Mouse (Mus musculus): ENCODE measurements around the gene Tor1aip1. TPM values are rescaled to one million over a fixed set of nuclear protein-coding genes. Genes with fewer than 3 reads are reported as not detected.
"Not testable (repeated sequence)": the region's sequence is repeated elsewhere in the genome, so short reads cannot be mapped to it uniquely, and the experiment has no call there.

Gene Tor1aip1
- polyA plus RNA-seq, 1 experiment from 2014 or later = 41.5 TPM

- Histone ChIP-seq H3K27ac (replicated peaks) (no peak overlapping the region), H3K27me3 (ENCODE audit: low read depth, poor library complexity, severe bottlenecking) (no peaks in the 10 kb centered on the region), H3K9me3 (replicated peaks) (no peaks in the 10 kb centered on the region), H3K36me3 (peaks cover 52% of the 10 kb centered on the region), H3K4me3 (no peak overlapping the region), H3K4me1 (peaks cover 24% of the 10 kb centered on the region)
- DNase-seq (ENCODE audit: low spot score) = peak; percentile 37
- WGBS = 38% methylated on average over 4 of the region's 4 CpGs
Observed at GRCm38 (mm10) chr1:156043027-156043426, 6.7 kb upstream of the Tor1aip1 start.

- Histone ChIP-seq H3K9me3 (replicated peaks) (no peaks in the 10 kb centered on the region), H3K27ac (replicated peaks) (no peak overlapping the region), H3K4me3 (peak overlapping the region; percentile 68), H3K4me1 (peaks cover 24% of the 10 kb centered on the region), H3K27me3 (ENCODE audit: low read depth, poor library complexity, severe bottlenecking) (no peaks in the 10 kb centered on the region), H3K36me3 (peaks cover 46% of the 10 kb centered on the region)
- 92% methylated on average over 5 of the region's 5 CpGs for WGBS
- no peak for DNase-seq (ENCODE audit: low spot score)
Observed at GRCm38 (mm10) chr1:156042481-156042880, 6.2 kb upstream of the Tor1aip1 start.

- peaks cover 32% of the 10 kb centered on the region for H3K4me1 ChIP-seq
- H3K4me3 ChIP-seq = peak overlapping the region; percentile 68
- H3K36me3 ChIP-seq = peaks cover 38% of the 10 kb centered on the region
- no peak overlapping the region for H3K27ac ChIP-seq (replicated peaks)
- no peaks in the 10 kb centered on the region for H3K9me3 ChIP-seq (replicated peaks)
- H3K27me3 ChIP-seq (ENCODE audit: low read depth, poor library complexity, severe bottlenecking) = no peaks in the 10 kb centered on the region
- WGBS = 54% methylated on average over 7 of the region's 7 CpGs
- no peak for DNase-seq (ENCODE audit: low spot score)
Observed at GRCm38 (mm10) chr1:156041451-156042241, 5.4 kb upstream of the Tor1aip1 start.

GRCm38 (mm10) chr1:156040731-156041401, 4.6 kb upstream of the Tor1aip1 start:
- Histone ChIP-seq H3K4me3 (peak overlapping the region; percentile 68), H3K4me1 (peaks cover 35% of the 10 kb centered on the region), H3K27me3 (ENCODE audit: low read depth, poor library complexity, severe bottlenecking) (no peaks in the 10 kb centered on the region), H3K36me3 (peaks cover 30% of the 10 kb centered on the region), H3K27ac (replicated peaks) (peak overlapping the region; percentile 85), H3K9me3 (replicated peaks) (no peaks in the 10 kb centered on the region)
- DNase-seq (ENCODE audit: low spot score) = peak; percentile 90
- 2% methylated on average over 22 of the region's 22 CpGs for WGBS

GRCm38 (mm10) chr1:156039989-156040388, 3.7 kb upstream of the Tor1aip1 start:
- H3K9me3 ChIP-seq (replicated peaks); H3K27me3 ChIP-seq (ENCODE audit: low read depth, poor library complexity, severe bottlenecking); H3K4me3 ChIP-seq; H3K27ac ChIP-seq (replicated peaks); DNase-seq (ENCODE audit: low spot score): not testable (repeated sequence)
- 67% methylated on average over 7 of the region's 7 CpGs for WGBS
- Histone ChIP-seq H3K4me1 (peaks cover 35% of the 10 kb centered on the region), H3K36me3 (peaks cover 21% of the 10 kb centered on the region)

GRCm38 (mm10) chr1:156037144-156037583, 884 bp upstream of the Tor1aip1 start:
- WGBS = 70% methylated on average over 5 of the region's 5 CpGs
- DNase-seq (ENCODE audit: low spot score) = no peak
- peak overlapping the region; percentile 59 for H3K4me3 ChIP-seq
- no peaks in the 10 kb centered on the region for H3K9me3 ChIP-seq (replicated peaks)
- H3K27ac ChIP-seq (replicated peaks) = peak overlapping the region; percentile 63; the same call in 1 of the 2 replicates
- H3K36me3 ChIP-seq = peaks cover 21% of the 10 kb centered on the region
- H3K4me1 ChIP-seq = peaks cover 35% of the 10 kb centered on the region
- H3K27me3 ChIP-seq (ENCODE audit: low read depth, poor library complexity, severe bottlenecking) = no peaks in the 10 kb centered on the region

- Histone ChIP-seq H3K27ac (replicated peaks) (peak within 1 kb of the TSS; percentile 98), H3K36me3 (peaks cover 37% of the 10 kb centered on the region), H3K27me3 (ENCODE audit: low read depth, poor library complexity, severe bottlenecking) (no peaks in the 10 kb centered on the region), H3K4me1 (peaks cover 24% of the 10 kb centered on the region), H3K9me3 (replicated peaks) (no peaks in the 10 kb centered on the region), H3K4me3 (peak within 1 kb of the TSS; percentile 59)
- peak; percentile 89 for DNase-seq (ENCODE audit: low spot score)
- WGBS = under 1% methylated on average over 59 of the region's 59 CpGs
Observed at GRCm38 (mm10) chr1:156035269-156035929, 881 bp downstream of the Tor1aip1 start, which contains the start of gene Tor1aip2. TSS of gene Tor1aip2 (plus strand) at chr1:156035403.

- H3K27me3 ChIP-seq (ENCODE audit: low read depth, poor library complexity, severe bottlenecking) = no peaks in the 10 kb centered on the region
- H3K27ac ChIP-seq (replicated peaks) = peak overlapping the region; percentile 98
- 57% methylated on average over 1 of the region's 1 CpGs for WGBS
- H3K36me3 ChIP-seq = peaks cover 44% of the 10 kb centered on the region
- no peak for DNase-seq (ENCODE audit: low spot score)
- no peaks in the 10 kb centered on the region for H3K9me3 ChIP-seq (replicated peaks)
- H3K4me1 ChIP-seq = peaks cover 23% of the 10 kb centered on the region
- peak overlapping the region; percentile 59 for H3K4me3 ChIP-seq
Observed at GRCm38 (mm10) chr1:156034661-156035060, 1.6 kb downstream of the Tor1aip1 start.

GRCm38 (mm10) chr1:156033921-156034320, 2.4 kb downstream of the Tor1aip1 start:
- WGBS = 95% methylated on average over 7 of the region's 7 CpGs
- peaks cover 23% of the 10 kb centered on the region for H3K4me1 ChIP-seq

GRCm38 (mm10) chr1:156028340-156028975, 7.8 kb downstream of the Tor1aip1 start:
- WGBS = 93% methylated on average over 4 of the region's 4 CpGs
- H3K36me3 ChIP-seq = peaks cover 89% of the 10 kb centered on the region
- H3K9me3 ChIP-seq (replicated peaks) = no peaks in the 10 kb centered on the region
- DNase-seq (ENCODE audit: low spot score) = no peak
- H3K4me1 ChIP-seq = no peaks in the 10 kb centered on the region
- H3K27ac ChIP-seq (replicated peaks) = no peak overlapping the region
- no peak overlapping the region for H3K4me3 ChIP-seq
- no peaks in the 10 kb centered on the region for H3K27me3 ChIP-seq (ENCODE audit: low read depth, poor library complexity, severe bottlenecking)

More at GRCm38 (mm10) chr1:156033921-156034320, 2.4 kb downstream of the Tor1aip1 start:
- no peak for DNase-seq (ENCODE audit: low spot score)
- H3K27ac ChIP-seq (replicated peaks) = no peak overlapping the region
- no peaks in the 10 kb centered on the region for H3K27me3 ChIP-seq (ENCODE audit: low read depth, poor library complexity, severe bottlenecking)
- peak overlapping the region; percentile 59; the same call in 1 of the 2 replicates for H3K4me3 ChIP-seq
- peaks cover 52% of the 10 kb centered on the region for H3K36me3 ChIP-seq
- H3K9me3 ChIP-seq (replicated peaks) = no peaks in the 10 kb centered on the region

GRCm38 (mm10) chr1:156027849-156028248, 8.4 kb downstream of the Tor1aip1 start:
- Histone ChIP-seq H3K9me3 (replicated peaks) (no peaks in the 10 kb centered on the region), H3K27me3 (ENCODE audit: low read depth, poor library complexity, severe bottlenecking) (no peaks in the 10 kb centered on the region), H3K36me3 (peaks cover 87% of the 10 kb centered on the region), H3K27ac (replicated peaks) (no peak overlapping the region), H3K4me1 (no peaks in the 10 kb centered on the region), H3K4me3 (no peak overlapping the region)
- DNase-seq (ENCODE audit: low spot score) = no peak
- WGBS = 91% methylated on average over 3 of the region's 3 CpGs

- H3K4me3 ChIP-seq = no peak overlapping the region
- H3K27ac ChIP-seq (replicated peaks) = no peak overlapping the region
- DNase-seq (ENCODE audit: low spot score) = no peak
- no peaks in the 10 kb centered on the region for H3K9me3 ChIP-seq (replicated peaks)
- H3K4me1 ChIP-seq = no peaks in the 10 kb centered on the region
- 86% methylated on average over 8 of the region's 8 CpGs for WGBS
- H3K36me3 ChIP-seq = peaks cover 87% of the 10 kb centered on the region
- no peaks in the 10 kb centered on the region for H3K27me3 ChIP-seq (ENCODE audit: low read depth, poor library complexity, severe bottlenecking)
Observed at GRCm38 (mm10) chr1:156024831-156025503, 11.3 kb downstream of the Tor1aip1 start.

All from midbrain, embryonic 10.5 days (tissue).